Mouse (Mus musculus) hindbrain, embryonic 12.5 days (tissue): ENCODE measurements at regions not wholly inside any gene's neighbourhood (a gene's known extent, or its start where the extent isn't known, plus 50 kb on each side); places are given as distances from the start of the nearest gene placed in this dataset.

Source experiments
- ATAC-seq: fragments of 200-750 bp; cut with Nextera tagmentation; 2 replicates; pipeline ENCODE4 v1.8.0; 2017; ENCODE audit warnings: moderate TSS enrichment; ENCODE audit not compliant: low FRiP score
- H3K27ac ChIP-seq: fragments of 300-500 bp; sonication (generic); 2 replicates; pipeline ENCODE4 v1.5.1; 2016; ENCODE audit warnings: mild to moderate bottlenecking
- H3K27me3 ChIP-seq: fragments of 300-500 bp; sonication (generic); 2 replicates; pipeline ENCODE4 v1.6.1; 2016; ENCODE audit warnings: mild to moderate bottlenecking
- H3K36me3 ChIP-seq: fragments of 300-500 bp; sonication (generic); 2 replicates; pipeline ENCODE4 v1.6.1; 2016; ENCODE audit warnings: mild to moderate bottlenecking
- H3K4me1 ChIP-seq: fragments of 300-500 bp; sonication (generic); 2 replicates; pipeline ENCODE4 v1.6.1; 2016
- H3K4me2 ChIP-seq: fragments of 300-500 bp; sonication (generic); replicated peaks from 2 replicates; pipeline ENCODE4 v1.6.1; 2016; ENCODE audit warnings: mild to moderate bottlenecking
- H3K4me3 ChIP-seq: fragments of 300-500 bp; sonication (generic); 2 replicates; pipeline ENCODE4 v1.5.1; 2016; ENCODE audit warnings: mild to moderate bottlenecking
- H3K9ac ChIP-seq: fragments of 300-500 bp; sonication (generic); 2 replicates; pipeline ENCODE4 v1.6.1; 2016; ENCODE audit warnings: mild to moderate bottlenecking, moderate library complexity
- H3K9me3 ChIP-seq: fragments of 300-500 bp; sonication (generic); replicated peaks from 2 replicates; pipeline ENCODE4 v1.6.1; 2016; ENCODE audit warnings: mild to moderate bottlenecking
- WGBS: fragments of 180-500 bp; shearing (Covaris S2); methylation state at CpG from one replicate; pipeline ENCODE4 v1.1.7; 2016; 5-methylcytosine and 5-hydroxymethylcytosine counted together

- no peak for ATAC-seq
- no peaks in the 10 kb centered on the region for H3K27me3 ChIP-seq
- no peak overlapping the region for H3K27ac ChIP-seq
- no peak overlapping the region for H3K9ac ChIP-seq
- H3K4me3 ChIP-seq = no peak overlapping the region
- H3K36me3 ChIP-seq = no peaks in the 10 kb centered on the region
- WGBS = 65% methylated on average over 3 of the region's 3 CpGs
- H3K9me3 ChIP-seq = no peaks in the 10 kb centered on the region
- no peaks in the 10 kb centered on the region for H3K4me1 ChIP-seq
- no peak overlapping the region for H3K4me2 ChIP-seq
Measured at GRCm38 (mm10) chr11:31721908-31722307, 50.2 kb upstream of the Bod1 start.

- 73% methylated on average over 1 of the region's 1 CpGs for WGBS
- H3K4me3 ChIP-seq = no peak overlapping the region
- no peaks in the 10 kb centered on the region for H3K4me1 ChIP-seq
- no peaks in the 10 kb centered on the region for H3K27me3 ChIP-seq
- ATAC-seq = no peak
- no peak overlapping the region for H3K9ac ChIP-seq
- H3K36me3 ChIP-seq = no peaks in the 10 kb centered on the region
- H3K9me3 ChIP-seq = no peaks in the 10 kb centered on the region
- H3K4me2 ChIP-seq = no peak overlapping the region
- H3K27ac ChIP-seq = no peak overlapping the region
Measured at GRCm38 (mm10) chr11:31724506-31724905, 52.8 kb upstream of the Bod1 start.

DNA sequence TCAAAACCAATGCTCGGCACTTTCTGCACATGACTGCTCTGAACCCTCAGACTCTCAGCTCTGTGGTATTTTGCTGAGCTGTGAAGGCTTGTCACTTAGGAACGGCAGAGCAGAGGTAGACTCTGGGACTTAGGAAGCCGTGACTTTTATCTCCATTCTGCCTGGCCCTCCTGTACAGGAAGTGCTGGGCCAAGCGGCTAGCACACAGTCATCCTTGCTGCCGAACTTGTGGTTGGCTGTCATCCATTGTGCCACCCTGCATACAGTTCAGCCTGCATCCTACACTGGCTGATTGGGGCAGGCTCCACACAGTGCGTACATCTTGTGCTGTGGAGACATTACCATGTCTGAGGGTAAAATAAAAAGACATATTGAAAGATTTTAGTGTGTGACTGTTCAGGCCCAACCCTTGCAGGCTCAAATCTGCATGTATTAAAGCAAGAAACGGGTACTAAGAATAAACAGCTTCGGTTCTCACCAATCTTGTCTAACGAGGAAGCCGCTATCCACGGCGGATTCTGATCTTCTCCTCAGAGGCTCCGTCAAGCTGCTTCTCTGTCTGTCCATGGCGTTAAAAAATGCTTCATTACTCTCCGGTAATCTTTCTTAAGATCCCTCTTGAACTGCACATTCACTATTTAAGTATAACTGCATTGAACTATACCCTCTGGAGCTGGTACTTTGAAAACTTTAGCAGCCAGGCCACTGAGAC lies 54.4 kb upstream of the Bod1 start:
- Histone ChIP-seq H3K9me3 (no peaks in the 10 kb centered on the region), H3K27me3 (no peaks in the 10 kb centered on the region), H3K36me3 (no peaks in the 10 kb centered on the region), H3K4me1 (peaks cover 7% of the 10 kb centered on the region; the same call in 1 of the 2 replicates), H3K4me2 (no peak overlapping the region), H3K9ac (no peak overlapping the region), H3K27ac (no peak overlapping the region), H3K4me3 (no peak overlapping the region)
- WGBS = 86% methylated on average over 15 of the region's 15 CpGs
- no peak for ATAC-seq

- no peak overlapping the region for H3K4me2 ChIP-seq
- WGBS = 83% methylated on average over 8 of the region's 8 CpGs
- no peaks in the 10 kb centered on the region for H3K27me3 ChIP-seq
- peaks cover 8% of the 10 kb centered on the region; the same call in 1 of the 2 replicates for H3K4me1 ChIP-seq
- no peak overlapping the region for H3K9ac ChIP-seq
- H3K9me3 ChIP-seq = no peaks in the 10 kb centered on the region
- no peak for ATAC-seq
- H3K4me3 ChIP-seq = no peak overlapping the region
- H3K36me3 ChIP-seq = no peaks in the 10 kb centered on the region
- no peak overlapping the region for H3K27ac ChIP-seq
Measured at GRCm38 (mm10) chr11:31727289-31727688, 55.6 kb upstream of the Bod1 start.

DNA sequence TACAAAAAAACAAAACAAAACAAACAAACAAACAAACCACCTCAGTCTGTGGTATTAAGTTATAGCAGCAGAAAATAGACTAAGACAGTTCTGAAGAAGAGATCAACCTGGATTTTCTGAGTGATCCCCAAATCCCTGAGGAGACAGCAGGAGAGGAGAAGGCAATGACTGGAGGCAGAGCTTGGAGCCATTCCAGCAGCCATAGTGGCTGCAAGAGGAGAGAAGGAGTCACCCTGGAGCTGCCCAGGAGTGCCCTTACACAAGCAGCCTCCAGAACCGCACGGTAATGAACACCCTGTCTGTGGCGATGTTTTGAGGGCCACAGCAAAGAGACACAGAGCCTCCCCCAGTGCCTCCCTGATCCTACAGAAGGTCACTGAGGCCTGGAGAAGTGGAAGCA lies 58.0 kb upstream of the Bod1 start:
- no peaks in the 10 kb centered on the region for H3K9me3 ChIP-seq
- no peak overlapping the region for H3K9ac ChIP-seq
- peaks cover 32% of the 10 kb centered on the region for H3K4me1 ChIP-seq
- no peak overlapping the region for H3K4me2 ChIP-seq
- H3K27ac ChIP-seq = no peak overlapping the region
- WGBS = 78% methylated on average over 3 of the region's 3 CpGs
- no peak overlapping the region for H3K4me3 ChIP-seq
- no peaks in the 10 kb centered on the region for H3K27me3 ChIP-seq
- no peaks in the 10 kb centered on the region for H3K36me3 ChIP-seq
- ATAC-seq = no peak

GRCm38 (mm10) chr11:31730181-31730580 lies 58.5 kb upstream of the Bod1 start:
- Histone ChIP-seq H3K4me2 (no peak overlapping the region), H3K9me3 (no peaks in the 10 kb centered on the region), H3K4me1 (peaks cover 35% of the 10 kb centered on the region), H3K27me3 (no peaks in the 10 kb centered on the region), H3K27ac (no peak overlapping the region), H3K36me3 (no peaks in the 10 kb centered on the region), H3K9ac (no peak overlapping the region), H3K4me3 (no peak overlapping the region)
- ATAC-seq = no peak
- 74% methylated on average over 4 of the region's 4 CpGs for WGBS

- Histone ChIP-seq H3K4me1 (peaks cover 37% of the 10 kb centered on the region), H3K4me2 (no peak overlapping the region), H3K9ac (no peak overlapping the region), H3K36me3 (no peaks in the 10 kb centered on the region), H3K9me3 (no peaks in the 10 kb centered on the region), H3K27me3 (no peaks in the 10 kb centered on the region), H3K27ac (no peak overlapping the region), H3K4me3 (no peak overlapping the region)
- ATAC-seq = no peak
- WGBS = 37% methylated on average over 3 of the region's 3 CpGs
Measured at GRCm38 (mm10) chr11:31730680-31731079, 59.0 kb upstream of the Bod1 start.

DNA sequence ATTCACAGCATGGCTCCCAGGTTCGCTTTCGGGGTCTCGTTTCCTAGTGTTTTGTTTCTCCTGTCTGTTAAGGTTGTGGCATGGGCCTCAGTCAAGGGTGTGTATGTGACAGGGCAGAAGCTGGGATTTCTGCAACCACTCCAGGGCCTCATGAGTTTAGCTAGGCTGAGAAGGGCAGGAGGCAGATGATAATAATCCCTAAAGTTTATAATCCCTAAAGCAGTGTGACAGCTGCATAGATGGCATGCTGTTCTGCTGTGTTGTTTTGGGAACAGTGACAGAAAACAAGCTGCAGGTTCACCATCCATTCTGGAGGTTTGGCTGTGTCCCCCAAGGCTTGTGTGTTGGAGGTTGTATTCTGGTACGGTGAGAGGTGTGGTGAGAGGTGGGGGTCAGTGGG lies 59.8 kb upstream of the Bod1 start:
- H3K36me3 ChIP-seq = no peaks in the 10 kb centered on the region

GRCm38 (mm10) chr11:31732342-31732741 lies 60.7 kb upstream of the Bod1 start:
- Histone ChIP-seq H3K4me1 (peaks cover 37% of the 10 kb centered on the region), H3K36me3 (no peaks in the 10 kb centered on the region), H3K9ac (no peak overlapping the region), H3K4me3 (no peak overlapping the region), H3K4me2 (no peak overlapping the region), H3K9me3 (no peaks in the 10 kb centered on the region), H3K27ac (no peak overlapping the region), H3K27me3 (no peaks in the 10 kb centered on the region)
- WGBS = 82% methylated on average over 3 of the region's 3 CpGs
- ATAC-seq = no peak

More for the DNA sequence above, 59.8 kb upstream of the Bod1 start:
- no peak for ATAC-seq
- Histone ChIP-seq H3K4me3 (no peak overlapping the region), H3K9me3 (no peaks in the 10 kb centered on the region), H3K4me1 (peaks cover 37% of the 10 kb centered on the region), H3K27me3 (no peaks in the 10 kb centered on the region), H3K4me2 (no peak overlapping the region), H3K9ac (no peak overlapping the region), H3K27ac (no peak overlapping the region)
- 63% methylated on average over 4 of the region's 4 CpGs for WGBS

- 70% methylated on average over 1 of the region's 1 CpGs for WGBS
- Histone ChIP-seq H3K9me3 (no peaks in the 10 kb centered on the region), H3K9ac (no peak overlapping the region), H3K36me3 (no peaks in the 10 kb centered on the region), H3K4me2 (no peak overlapping the region), H3K4me3 (no peak overlapping the region), H3K27me3 (no peaks in the 10 kb centered on the region), H3K27ac (no peak overlapping the region), H3K4me1 (peaks cover 37% of the 10 kb centered on the region)
- no peak for ATAC-seq
Measured at GRCm38 (mm10) chr11:31732958-31733357, 61.3 kb upstream of the Bod1 start.

DNA sequence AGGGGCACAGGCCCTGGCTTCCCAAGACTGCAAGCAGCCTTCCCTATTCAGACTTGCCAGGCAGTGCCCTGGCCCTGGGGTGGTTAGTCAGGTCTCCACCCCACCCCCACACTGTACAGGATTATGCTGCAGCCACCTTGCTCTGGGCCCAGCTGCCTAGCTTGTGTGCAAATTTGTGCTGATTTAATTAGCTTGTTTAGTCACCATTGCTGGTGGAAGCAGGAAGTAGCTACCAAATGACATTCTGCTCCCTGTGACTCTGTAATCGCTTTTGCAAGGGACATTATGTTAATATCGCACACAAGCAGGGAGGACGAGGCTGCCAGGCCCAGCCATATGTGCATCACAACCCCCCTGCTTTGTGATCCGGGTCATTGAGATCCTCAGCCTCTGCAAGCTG lies 62.4 kb upstream of the Bod1 start:
- Histone ChIP-seq H3K27me3 (no peaks in the 10 kb centered on the region), H3K9me3 (no peaks in the 10 kb centered on the region), H3K27ac (peak overlapping the region; percentile 76), H3K4me3 (no peak overlapping the region), H3K4me2 (no peak overlapping the region), H3K4me1 (peaks cover 37% of the 10 kb centered on the region), H3K36me3 (no peaks in the 10 kb centered on the region), H3K9ac (no peak overlapping the region)
- WGBS = 27% methylated on average over 4 of the region's 4 CpGs
- ATAC-seq = peak; percentile 92

- Histone ChIP-seq H3K4me1 (peaks cover 37% of the 10 kb centered on the region), H3K36me3 (no peaks in the 10 kb centered on the region), H3K27ac (no peak overlapping the region), H3K9me3 (no peaks in the 10 kb centered on the region), H3K9ac (no peak overlapping the region), H3K4me3 (no peak overlapping the region), H3K4me2 (no peak overlapping the region), H3K27me3 (no peaks in the 10 kb centered on the region)
- ATAC-seq = no peak
- WGBS = 94% methylated on average over 6 of the region's 6 CpGs
Measured at GRCm38 (mm10) chr11:31735257-31735656, 63.6 kb upstream of the Bod1 start.

- peaks cover 30% of the 10 kb centered on the region for H3K4me1 ChIP-seq
- H3K27me3 ChIP-seq = no peaks in the 10 kb centered on the region
- no peak overlapping the region for H3K4me2 ChIP-seq
- H3K9ac ChIP-seq = no peak overlapping the region
- no peaks in the 10 kb centered on the region for H3K36me3 ChIP-seq
- no peak overlapping the region for H3K27ac ChIP-seq
- no peaks in the 10 kb centered on the region for H3K9me3 ChIP-seq
- ATAC-seq = no peak
- no peak overlapping the region for H3K4me3 ChIP-seq
Measured at GRCm38 (mm10) chr11:31736086-31736485, 64.4 kb upstream of the Bod1 start.
